Mouse (Mus musculus): ENCODE results near the gene Nfib. TPM values are rescaled to one million over a fixed set of nuclear protein-coding genes. Genes with fewer than 3 reads are reported as not detected.
A peak's percentile ranks its signal among the peaks of the same experiment; 100 is the strongest.

Gene Nfib
- polyA plus RNA-seq, 1 experiment = 69.3 TPM

- no peak for TF ChIP-seq CTCF (IDR thresholded peaks at IDR 0.05; ENCODE audit: borderline replicate concordance, extremely low read depth, insufficient read depth, insufficient read length)
- TF ChIP-seq POLR2A (IDR thresholded peaks at IDR 0.05; ENCODE audit: borderline replicate concordance, extremely low read depth, insufficient read depth, insufficient read length, poor library complexity, severe bottlenecking) = no peak
- DNase-seq (ENCODE audit: low read depth) = no peak
Measured at GRCm38 (mm10) chr4:82543936-82544335, 161.6 kb downstream of the Nfib start.

- no peak for TF ChIP-seq POLR2A (IDR thresholded peaks at IDR 0.05; ENCODE audit: borderline replicate concordance, extremely low read depth, insufficient read depth, insufficient read length, poor library complexity, severe bottlenecking)
- TF ChIP-seq CTCF (IDR thresholded peaks at IDR 0.05; ENCODE audit: borderline replicate concordance, extremely low read depth, insufficient read depth, insufficient read length) = no peak
- no peak for DNase-seq (ENCODE audit: low read depth)
Measured at GRCm38 (mm10) chr4:82543398-82543740, 162.2 kb downstream of the Nfib start.

- no peak for DNase-seq (ENCODE audit: low read depth)
- no peak for TF ChIP-seq CTCF (IDR thresholded peaks at IDR 0.05; ENCODE audit: borderline replicate concordance, extremely low read depth, insufficient read depth, insufficient read length)
- no peak for TF ChIP-seq POLR2A (IDR thresholded peaks at IDR 0.05; ENCODE audit: borderline replicate concordance, extremely low read depth, insufficient read depth, insufficient read length, poor library complexity, severe bottlenecking)
Measured at GRCm38 (mm10) chr4:82542656-82543397, 162.7 kb downstream of the Nfib start.

GRCm38 (mm10) chr4:82541894-82542510 is 163.5 kb downstream of the Nfib start:
- peak; percentile 77; the same call in 1 of the 2 replicates for TF ChIP-seq CTCF (IDR thresholded peaks at IDR 0.05; ENCODE audit: borderline replicate concordance, extremely low read depth, insufficient read depth, insufficient read length)
- no peak for TF ChIP-seq POLR2A (IDR thresholded peaks at IDR 0.05; ENCODE audit: borderline replicate concordance, extremely low read depth, insufficient read depth, insufficient read length, poor library complexity, severe bottlenecking)
- DNase-seq (ENCODE audit: low read depth) = peak; percentile 95

GRCm38 (mm10) chr4:82540466-82540990 is 165.0 kb downstream of the Nfib start:
- DNase-seq (ENCODE audit: low read depth) = peak; percentile 71
- TF ChIP-seq CTCF (IDR thresholded peaks at IDR 0.05; ENCODE audit: borderline replicate concordance, extremely low read depth, insufficient read depth, insufficient read length) (no peak), POLR2A (IDR thresholded peaks at IDR 0.05; ENCODE audit: borderline replicate concordance, extremely low read depth, insufficient read depth, insufficient read length, poor library complexity, severe bottlenecking) (no peak)

GRCm38 (mm10) chr4:82540048-82540410 is 165.5 kb downstream of the Nfib start:
- DNase-seq (ENCODE audit: low read depth) = no peak

GRCm38 (mm10) chr4:82539406-82540047 is 166.0 kb downstream of the Nfib start:
- TF ChIP-seq POLR2A (IDR thresholded peaks at IDR 0.05; ENCODE audit: borderline replicate concordance, extremely low read depth, insufficient read depth, insufficient read length, poor library complexity, severe bottlenecking) = no peak
- no peak for TF ChIP-seq CTCF (IDR thresholded peaks at IDR 0.05; ENCODE audit: borderline replicate concordance, extremely low read depth, insufficient read depth, insufficient read length)
- DNase-seq (ENCODE audit: low read depth) = peak; percentile 81

More at GRCm38 (mm10) chr4:82540048-82540410, 165.5 kb downstream of the Nfib start:
- TF ChIP-seq CTCF (IDR thresholded peaks at IDR 0.05; ENCODE audit: borderline replicate concordance, extremely low read depth, insufficient read depth, insufficient read length) = no peak
- TF ChIP-seq POLR2A (IDR thresholded peaks at IDR 0.05; ENCODE audit: borderline replicate concordance, extremely low read depth, insufficient read depth, insufficient read length, poor library complexity, severe bottlenecking) = no peak

- TF ChIP-seq CTCF (IDR thresholded peaks at IDR 0.05; ENCODE audit: borderline replicate concordance, extremely low read depth, insufficient read depth, insufficient read length) (no peak), POLR2A (IDR thresholded peaks at IDR 0.05; ENCODE audit: borderline replicate concordance, extremely low read depth, insufficient read depth, insufficient read length, poor library complexity, severe bottlenecking) (no peak)
- no peak for DNase-seq (ENCODE audit: low read depth)
Measured at GRCm38 (mm10) chr4:82538815-82539214, 166.7 kb downstream of the Nfib start.

- peak; percentile 66 for DNase-seq (ENCODE audit: low read depth)
- TF ChIP-seq POLR2A (IDR thresholded peaks at IDR 0.05; ENCODE audit: borderline replicate concordance, extremely low read depth, insufficient read depth, insufficient read length, poor library complexity, severe bottlenecking) (no peak), CTCF (IDR thresholded peaks at IDR 0.05; ENCODE audit: borderline replicate concordance, extremely low read depth, insufficient read depth, insufficient read length) (no peak)
Measured at GRCm38 (mm10) chr4:82538069-82538811, 167.3 kb downstream of the Nfib start.

GRCm38 (mm10) chr4:82537279-82537967 is 168.1 kb downstream of the Nfib start:
- DNase-seq (ENCODE audit: low read depth) = peak; percentile 77
- TF ChIP-seq CTCF (IDR thresholded peaks at IDR 0.05; ENCODE audit: borderline replicate concordance, extremely low read depth, insufficient read depth, insufficient read length) = no peak
- TF ChIP-seq POLR2A (IDR thresholded peaks at IDR 0.05; ENCODE audit: borderline replicate concordance, extremely low read depth, insufficient read depth, insufficient read length, poor library complexity, severe bottlenecking) = no peak
